Mouse (Mus musculus): ENCODE data around the gene Prickle2.

Gene Prickle2

GRCm38 (mm10) chr6:92589381-92590065 lies 116.4 kb downstream of the Prickle2 start:
- no peak for DNase-seq (ENCODE audit: low spot score)

- DNase-seq (ENCODE audit: low spot score): no peak
These were observed 121.9 kb downstream of the Prickle2 start for GRCm38 (mm10) chr6:92584026-92584425.

GRCm38 (mm10) chr6:92575227-92575626 lies 130.7 kb downstream of the Prickle2 start:
- no peak for DNase-seq (ENCODE audit: low spot score)

GRCm38 (mm10) chr6:92572139-92572538 lies 133.8 kb downstream of the Prickle2 start:
- DNase-seq (ENCODE audit: low spot score): no peak

- DNase-seq (ENCODE audit: low spot score): no peak
These were observed 135.9 kb downstream of the Prickle2 start for GRCm38 (mm10) chr6:92570090-92570489.

- DNase-seq (ENCODE audit: low spot score): no peak
These were observed 136.7 kb downstream of the Prickle2 start for GRCm38 (mm10) chr6:92569283-92569682.

GRCm38 (mm10) chr6:92559261-92559660 lies 146.7 kb downstream of the Prickle2 start:
- DNase-seq (ENCODE audit: low spot score): no peak

- no peak for DNase-seq (ENCODE audit: low spot score)
These were observed 150.3 kb downstream of the Prickle2 start for GRCm38 (mm10) chr6:92555675-92556074.

- DNase-seq (ENCODE audit: low spot score): no peak
These were observed 152.9 kb downstream of the Prickle2 start for GRCm38 (mm10) chr6:92553086-92553485.

- DNase-seq (ENCODE audit: low spot score): no peak
These were observed 156.7 kb downstream of the Prickle2 start for GRCm38 (mm10) chr6:92549246-92549645.

- no peak for DNase-seq (ENCODE audit: low spot score)
These were observed 160.8 kb downstream of the Prickle2 start for GRCm38 (mm10) chr6:92545204-92545603.

GRCm38 (mm10) chr6:92543825-92544224 lies 162.1 kb downstream of the Prickle2 start:
- no peak for DNase-seq (ENCODE audit: low spot score)

- no peak for DNase-seq (ENCODE audit: low spot score)
These were observed 163.4 kb downstream of the Prickle2 start for GRCm38 (mm10) chr6:92542402-92543101.

GRCm38 (mm10) chr6:92534226-92535031 lies 171.5 kb downstream of the Prickle2 start:
- peak; percentile 46 for DNase-seq (ENCODE audit: low spot score)

- DNase-seq (ENCODE audit: low spot score): peak; percentile 41
These were observed 172.5 kb downstream of the Prickle2 start for GRCm38 (mm10) chr6:92533306-92534063.

GRCm38 (mm10) chr6:92532896-92533295 lies 173.1 kb downstream of the Prickle2 start:
- no peak for DNase-seq (ENCODE audit: low spot score)

- DNase-seq (ENCODE audit: low spot score): no peak
These were observed 173.6 kb downstream of the Prickle2 start for GRCm38 (mm10) chr6:92532331-92532730.

- no peak for DNase-seq (ENCODE audit: low spot score)
These were observed 179.7 kb downstream of the Prickle2 start for GRCm38 (mm10) chr6:92526212-92526611.

- no peak for DNase-seq (ENCODE audit: low spot score)
These were observed 180.3 kb downstream of the Prickle2 start for GRCm38 (mm10) chr6:92525646-92526045.

- DNase-seq (ENCODE audit: low spot score): peak; percentile 44
These were observed 184.4 kb downstream of the Prickle2 start for GRCm38 (mm10) chr6:92521526-92522075.

- DNase-seq (ENCODE audit: low spot score): no peak
These were observed 185.7 kb downstream of the Prickle2 start for GRCm38 (mm10) chr6:92520088-92520875.

All from testis, postnatal 10 days (tissue).